Comparison of ENCODE assay signal across 17 mouse cellular contexts in the genomic region with DNA sequence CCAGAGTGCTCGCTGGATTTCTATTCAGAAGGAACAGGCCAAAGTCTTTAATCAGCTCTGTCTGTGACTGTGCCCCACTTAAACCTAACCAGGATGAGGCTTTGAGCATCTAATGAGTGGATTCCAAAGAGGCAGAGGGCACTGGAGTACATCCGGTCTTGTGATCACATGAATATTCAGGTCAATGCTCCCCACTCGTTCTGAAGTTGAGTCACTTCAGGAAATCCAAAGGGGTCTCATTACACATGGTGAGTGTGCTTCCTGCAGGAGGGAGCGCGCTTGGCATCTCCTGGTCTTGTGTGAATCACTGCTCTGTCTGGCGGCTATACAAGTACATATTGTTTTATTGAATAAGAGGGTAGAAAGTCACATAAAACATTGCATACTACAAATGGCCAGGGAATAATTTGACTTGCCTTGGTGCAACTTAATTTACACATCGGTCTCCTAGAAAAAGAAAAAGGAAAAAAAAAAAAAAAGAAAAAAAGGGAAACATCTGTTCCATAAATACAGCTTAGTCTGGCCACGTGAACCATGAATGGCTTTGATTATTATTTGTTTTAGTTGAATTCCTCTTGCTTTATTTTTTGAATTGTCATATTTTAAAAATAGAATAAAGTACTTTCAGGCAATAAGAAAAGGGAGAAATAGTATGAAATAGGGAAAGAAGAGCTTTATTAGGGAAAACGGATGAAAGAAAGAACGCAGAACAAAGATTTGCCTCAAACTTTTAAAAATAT.
DNase-seq lines count a peak whose midpoint lies in the region; ATAC-seq and TF ChIP-seq lines count a peak whose summit lies in the region.
"Had no signal": no experiment of that assay in that cellular context is flagged by ENCODE, and none has a peak within 500 bp of the region (broad histone marks: within the 10 kb centered on the region; RNA-seq: fewer than 3 reads in every experiment).

No protein-coding gene starts in this region.

- peak; percentile 42 for DNase-seq in hindbrain, postnatal 0 days (ENCODE audit: low spot score)
- no peak for DNase-seq in hindbrain, embryonic 11.5 days (ENCODE audit: low spot score)
- DNase-seq in 416B (ENCODE audit: low read depth), result peak; percentile 84
- no peak for DNase-seq in limb, embryonic 10.5 days (ENCODE audit: low spot score)
- no peak for DNase-seq in cerebellum, adult 9-11 months
- DNase-seq in ovary, postnatal 10 days (ENCODE audit: low spot score), result no peak
- no peak for DNase-seq in ovary, postnatal 36 days (ENCODE audit: low spot score)
- DNase-seq: adrenal gland, postnatal 25 days; cerebellum, adult 11 months; kidney, postnatal 14 days; right cerebral cortex, postnatal 4 days; thymus, postnatal 14 days had no signal

- no peak overlapping the region for H3K27ac ChIP-seq in hindbrain, postnatal 0 days
- H3K27ac ChIP-seq in hindbrain, embryonic 11.5 days (ENCODE audit: low read depth, low read length), result no peak overlapping the region
- H3K27ac ChIP-seq in bone marrow macrophage, adult 2 months (ENCODE audit: insufficient read depth, low read depth, low read length), result peak overlapping the region; percentile 67
- peak overlapping the region; percentile 40; the same call in 1 of the 2 replicates for H3K27ac ChIP-seq in limb, embryonic 10.5 days
- H3K27ac ChIP-seq: embryonic facial prominence, embryonic 15.5 days; hindbrain, embryonic 15.5 days had no signal

- no peaks in the 10 kb centered on the region for H3K9me3 ChIP-seq in hindbrain, postnatal 0 days (ENCODE audit: low read length)
- H3K9me3 ChIP-seq in hindbrain, embryonic 11.5 days (ENCODE audit: control insufficient read depth, low read length), result no peaks in the 10 kb centered on the region
- H3K9me3 ChIP-seq in limb, embryonic 10.5 days (replicated peaks), result no peaks in the 10 kb centered on the region
- H3K9me3 ChIP-seq: embryonic facial prominence, embryonic 15.5 days; hindbrain, embryonic 15.5 days had no signal

- no peaks in the 10 kb centered on the region for H3K36me3 ChIP-seq in hindbrain, postnatal 0 days (ENCODE audit: insufficient read depth, low read length)
- no peaks in the 10 kb centered on the region for H3K36me3 ChIP-seq in hindbrain, embryonic 11.5 days (ENCODE audit: control insufficient read depth, insufficient read depth, low read length)
- H3K36me3 ChIP-seq in limb, embryonic 10.5 days, result no peaks in the 10 kb centered on the region
- H3K36me3 ChIP-seq: embryonic facial prominence, embryonic 15.5 days; hindbrain, embryonic 15.5 days had no signal

- no peaks in the 10 kb centered on the region for H3K27me3 ChIP-seq in hindbrain, postnatal 0 days (ENCODE audit: insufficient read depth, low read length)
- H3K27me3 ChIP-seq in hindbrain, embryonic 11.5 days (ENCODE audit: control insufficient read depth, insufficient read depth, low read length), result no peaks in the 10 kb centered on the region
- no peaks in the 10 kb centered on the region for H3K27me3 ChIP-seq in limb, embryonic 10.5 days (ENCODE audit: low read depth, poor library complexity, severe bottlenecking)
- H3K27me3 ChIP-seq: embryonic facial prominence, embryonic 15.5 days; hindbrain, embryonic 15.5 days had no signal

- ATAC-seq in hindbrain, postnatal 0 days, result peak; percentile 49; the same call in 1 of the 2 replicates
- ATAC-seq in hindbrain, embryonic 11.5 days (ENCODE audit: low FRiP score), result no peak
- ATAC-seq: midbrain, embryonic 16.5 days had no signal

- H3K4me3 ChIP-seq in hindbrain, postnatal 0 days (ENCODE audit: low read length), result no peak overlapping the region
- H3K4me3 ChIP-seq in hindbrain, embryonic 11.5 days (ENCODE audit: low read depth, low read length), result no peak overlapping the region
- H3K4me3 ChIP-seq in bone marrow macrophage, adult 2 months (ENCODE audit: insufficient read depth, low read length), result no peak overlapping the region
- H3K4me3 ChIP-seq in limb, embryonic 10.5 days, result no peak overlapping the region
- H3K4me3 ChIP-seq: embryonic facial prominence, embryonic 15.5 days; hindbrain, embryonic 15.5 days had no signal

- H3K4me2 ChIP-seq in hindbrain, postnatal 0 days (ENCODE audit: low read depth, low read length), result no peak overlapping the region
- H3K4me2 ChIP-seq in hindbrain, embryonic 11.5 days (replicated peaks; ENCODE audit: low read depth, low read length), result no peak overlapping the region
- H3K4me2 ChIP-seq: embryonic facial prominence, embryonic 15.5 days; hindbrain, embryonic 15.5 days; liver, embryonic 11.5 days had no signal

- 54% methylated on average over 10 of the region's 10 CpGs for WGBS in hindbrain, postnatal 0 days
- 66% methylated on average over 10 of the region's 10 CpGs for WGBS in hindbrain, embryonic 11.5 days
- WGBS in limb, embryonic 10.5 days, result 79% methylated on average over 10 of the region's 10 CpGs

- no peak for TF ChIP-seq POLR2A in bone marrow macrophage, adult 2 months (IDR thresholded peaks at IDR 0.05; ENCODE audit: borderline replicate concordance, low read depth, low read length)

- no peaks in the 10 kb centered on the region for H3K4me1 ChIP-seq in hindbrain, postnatal 0 days (ENCODE audit: insufficient read depth, low read length)
- no peaks in the 10 kb centered on the region for H3K4me1 ChIP-seq in hindbrain, embryonic 11.5 days (replicated peaks; ENCODE audit: control insufficient read depth, insufficient read depth, low read length)
- peaks cover 46% of the 10 kb centered on the region for H3K4me1 ChIP-seq in bone marrow macrophage, adult 2 months (ENCODE audit: control insufficient read depth, insufficient read depth, low read length)
- H3K4me1 ChIP-seq in limb, embryonic 10.5 days, result peaks cover 11% of the 10 kb centered on the region
- H3K4me1 ChIP-seq: hindbrain, embryonic 15.5 days had no signal

- TF ChIP-seq CTCF in hindbrain, postnatal 0 days (IDR thresholded peaks at IDR 0.05; ENCODE audit: low read depth), result no peak
- TF ChIP-seq CTCF in bone marrow macrophage, adult 2 months (IDR thresholded peaks at IDR 0.05; ENCODE audit: low read depth, low read length), result no peak

- H3K9ac ChIP-seq in hindbrain, postnatal 0 days (replicated peaks; ENCODE audit: low read length), result no peak overlapping the region
- H3K9ac ChIP-seq in hindbrain, embryonic 11.5 days (ENCODE audit: low read depth, low read length), result no peak overlapping the region
- H3K9ac ChIP-seq: embryonic facial prominence, embryonic 15.5 days; hindbrain, embryonic 15.5 days had no signal

Comparison
In these comparisons a context has a peak if more than half of its experiments do, and no peak if none do; other contexts are left out.
1. DNase-seq: peak in hindbrain, postnatal 0 days (single experiment) and 416B (single experiment); none in hindbrain, embryonic 11.5 days (single experiment), limb, embryonic 10.5 days (single experiment), cerebellum, adult 9-11 months (single experiment), ovary, postnatal 10 days (single experiment) and ovary, postnatal 36 days (single experiment).
2. H3K27ac ChIP-seq: peak in bone marrow macrophage, adult 2 months (single experiment) and limb, embryonic 10.5 days (single experiment); none in hindbrain, postnatal 0 days (single experiment) and hindbrain, embryonic 11.5 days (single experiment).